Mouse (Mus musculus) brain, embryonic 14.5 days (tissue): ENCODE data around the gene Ceacam15.

Source experiments
- CTCF ChIP-seq: fragments of 200-500 bp; IDR thresholded peaks from 2 replicates; pipeline ENCODE4 v1.5.1; 2012; ENCODE audit warnings: inconsistent platforms, mild to moderate bottlenecking, moderate library complexity, borderline replicate concordance; ENCODE audit not compliant: insufficient read depth, insufficient read length; ENCODE audit errors: extremely low read depth
- POLR2A ChIP-seq: fragments of 200-500 bp; IDR thresholded peaks from 2 replicates; pipeline ENCODE4 v1.6.1; 2012; ENCODE audit warnings: mild to moderate bottlenecking, inconsistent platforms, borderline replicate concordance; ENCODE audit not compliant: poor library complexity, insufficient read depth, insufficient read length, severe bottlenecking; ENCODE audit errors: extremely low read depth

GRCm38 (mm10) chr7:16623687-16624086, 51.8 kb downstream of the Ceacam15 start:
- TF ChIP-seq CTCF (no peak), POLR2A (no peak)
